Mouse (Mus musculus): ENCODE measurements around the gene Utrn.

GRCm38 (mm10) chr10:12842543-12842942, 26.6 kb downstream of the Utrn start:
- no peak for TF ChIP-seq CTCF (IDR thresholded peaks at IDR 0.05; ENCODE audit: low read depth, low read length)
- no peak for TF ChIP-seq POLR2A (IDR thresholded peaks at IDR 0.05; ENCODE audit: borderline replicate concordance, low read depth, low read length)

All from bone marrow macrophage, adult 2 months (primary cell).